Mouse (Mus musculus) adrenal gland, postnatal 4 days (tissue): ENCODE measurements around the gene Rad21l. TPM values are rescaled to one million over a fixed set of nuclear protein-coding genes. Genes with fewer than 3 reads are reported as not detected.
"Not testable (repeated sequence)": the region's sequence is repeated elsewhere in the genome, so short reads cannot be mapped to it uniquely, and the experiment has no call there.

ENCODE experiments used
- DNase-seq, 2 experiments: peaks; one replicate each; pipeline ENCODE4 v3.0.0; 2021 to 2022; ENCODE audit warnings: low spot score in 2 of 2, mixed read lengths in 2 of 2
- total RNA-seq, 2 experiments: library from RNA; stranded (reverse); gene quantifications; 2 replicates each; pipeline ENCODE4 v1.2.3; 2021

Rad21l gene
- total RNA-seq, 2 experiments from 2014 or later = not detected

DNA sequence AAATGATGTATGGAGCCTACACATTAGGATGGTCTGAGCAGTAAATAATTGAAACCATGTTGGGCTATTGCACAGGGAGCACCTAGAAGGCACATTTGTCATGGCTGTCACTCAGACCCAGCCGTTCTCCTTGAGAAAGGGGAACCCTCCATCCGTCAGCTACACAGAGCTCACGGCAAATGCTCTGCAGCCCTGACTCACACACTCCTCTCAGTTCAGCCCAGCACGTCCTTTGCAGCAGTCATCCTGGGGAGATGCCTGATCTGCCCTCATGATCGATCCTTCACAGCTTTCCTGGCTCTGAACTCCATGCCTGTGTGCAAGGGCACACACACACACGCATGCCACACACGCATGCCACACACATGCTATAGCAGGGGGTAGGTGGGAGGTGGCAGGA is 39.0 kb downstream of the Rad21l start:
- DNase-seq = no peak

DNA sequence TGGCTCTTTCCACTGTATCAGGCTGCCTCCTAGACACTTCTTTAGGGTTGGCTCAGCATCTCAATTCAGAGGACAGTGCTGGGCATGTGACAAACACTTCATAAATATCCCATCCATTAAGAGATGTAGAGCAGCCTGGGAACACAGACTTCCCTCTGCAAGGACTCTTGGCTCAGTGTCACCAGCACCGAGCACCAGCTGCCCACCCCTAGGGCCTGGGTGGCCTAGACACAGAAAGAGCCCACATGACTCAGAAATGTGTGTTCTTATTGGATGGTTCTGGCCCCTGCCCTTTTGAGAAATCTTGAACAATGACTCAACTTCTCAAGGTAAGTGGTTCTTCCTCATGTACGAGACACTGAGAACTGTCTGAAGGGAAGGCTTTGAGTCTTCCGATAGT is 40.3 kb downstream of the Rad21l start:
- DNase-seq = no peak

DNA sequence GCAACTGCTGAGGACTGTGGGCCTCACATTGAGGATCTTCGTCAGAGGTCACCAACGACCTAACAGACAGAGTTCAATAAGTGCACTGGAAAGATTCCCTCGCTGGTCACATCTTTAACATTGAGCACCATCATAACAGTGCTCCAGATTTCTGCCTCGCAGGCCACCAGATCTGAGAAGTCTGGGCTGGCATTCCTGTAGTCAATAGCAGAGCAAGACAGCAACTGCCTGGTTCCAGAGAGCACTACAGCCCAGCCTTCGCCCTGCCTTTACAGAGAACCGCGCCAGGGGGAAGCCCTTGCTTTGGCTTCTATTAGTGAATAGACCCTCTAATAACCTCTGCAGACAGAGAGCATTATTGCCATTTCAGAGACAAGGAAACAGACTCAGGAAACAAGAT is 42.0 kb downstream of the Rad21l start:
- no peak for DNase-seq

DNA sequence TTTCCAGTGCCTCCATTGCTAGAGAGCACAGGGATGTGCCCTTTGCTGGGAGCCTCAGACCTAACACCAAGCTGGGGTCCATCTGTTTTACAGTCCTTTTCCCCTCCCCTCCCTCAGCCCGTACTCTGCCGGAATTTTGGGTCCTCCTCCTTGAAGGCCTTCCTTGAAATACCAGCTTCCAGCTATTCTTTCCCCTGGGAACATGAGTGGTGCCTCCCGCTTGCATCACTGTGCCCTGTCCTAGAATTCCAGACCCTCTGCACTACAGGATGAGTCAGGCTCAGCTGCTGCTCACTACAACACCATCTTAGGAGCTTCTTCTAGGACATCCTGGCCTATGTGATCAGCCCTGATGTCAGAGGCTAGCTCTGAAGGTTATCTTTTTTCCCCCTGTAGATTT is 44.6 kb downstream of the Rad21l start:
- DNase-seq = no peak

DNA sequence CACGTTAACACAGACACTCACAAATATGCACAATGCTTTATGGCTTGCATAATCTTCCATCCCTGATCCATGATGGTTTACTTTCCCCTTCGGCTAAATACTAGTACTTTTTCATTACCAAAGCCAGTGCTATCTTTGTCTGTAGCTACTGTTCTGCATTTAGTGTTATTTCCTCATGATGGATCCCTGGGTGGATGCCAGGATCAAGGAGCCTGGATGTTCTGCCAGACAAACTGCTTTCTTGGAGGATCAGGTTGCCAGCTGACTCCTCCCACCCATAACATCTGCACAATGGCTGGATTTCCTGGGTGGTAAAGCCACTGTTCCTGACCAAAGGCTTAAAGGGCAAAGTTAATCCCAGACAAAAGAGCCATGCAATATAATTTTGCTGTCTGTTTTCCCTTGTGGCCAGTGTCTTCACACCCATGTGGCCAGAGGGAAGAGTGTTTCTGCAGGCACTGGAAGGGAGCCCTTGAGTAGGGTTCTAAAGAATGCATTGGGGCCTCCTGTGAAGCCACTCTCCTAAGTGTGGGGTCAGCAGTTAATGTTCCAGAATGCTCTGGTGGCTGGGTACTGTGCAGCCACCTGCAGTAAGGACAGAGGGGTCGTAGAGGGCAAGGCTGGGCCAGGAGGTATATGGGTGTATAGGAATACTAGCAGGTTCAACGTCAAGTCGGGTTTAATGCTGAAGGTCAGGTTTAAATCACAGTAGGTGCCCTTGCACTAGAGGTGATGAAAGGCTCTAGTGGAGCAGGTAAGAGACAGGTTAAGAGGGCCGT is 51.6 kb downstream of the Rad21l start:
- no peak for DNase-seq

DNA sequence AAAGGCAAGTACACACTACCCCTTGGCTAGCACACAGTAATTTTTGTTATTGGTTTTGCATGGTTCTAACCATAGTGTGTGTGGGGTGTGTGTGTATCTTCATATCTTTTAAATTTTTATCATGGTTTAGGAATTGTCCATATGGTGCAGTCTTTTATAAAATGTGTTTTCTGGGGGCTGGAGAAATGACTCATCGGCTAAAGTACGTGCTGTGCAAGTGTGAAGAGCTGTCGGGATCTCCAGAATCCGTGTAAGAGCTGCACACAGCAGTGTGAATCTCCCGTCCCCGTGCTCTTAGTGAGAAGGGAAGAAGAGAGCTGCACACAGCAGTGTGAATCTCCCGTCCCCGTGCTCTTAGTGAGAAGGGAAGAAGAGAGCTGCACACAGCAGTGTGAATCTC is 52.6 kb downstream of the Rad21l start:
- not testable (repeated sequence) for DNase-seq

DNA sequence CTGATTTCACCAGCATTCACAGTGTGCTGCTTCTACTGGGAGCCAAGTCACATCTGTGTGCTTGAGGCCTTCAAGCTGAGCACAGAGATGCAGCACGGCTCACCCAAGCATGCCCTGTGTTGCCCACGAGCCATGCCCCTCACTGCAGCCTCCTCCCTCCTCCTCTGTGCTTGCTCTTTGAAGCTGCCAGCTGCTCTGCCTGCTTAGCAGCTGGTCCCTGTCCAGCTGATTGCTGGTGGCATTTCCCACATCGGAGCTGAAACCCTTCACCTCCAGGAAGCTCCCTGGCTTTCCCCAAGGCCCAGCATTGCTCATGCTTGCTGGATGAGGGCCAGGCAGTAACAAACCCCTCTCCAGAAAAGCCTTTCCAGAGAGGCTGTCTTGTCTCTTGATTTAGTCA is 58.4 kb downstream of the Rad21l start:
- DNase-seq = no peak

DNA sequence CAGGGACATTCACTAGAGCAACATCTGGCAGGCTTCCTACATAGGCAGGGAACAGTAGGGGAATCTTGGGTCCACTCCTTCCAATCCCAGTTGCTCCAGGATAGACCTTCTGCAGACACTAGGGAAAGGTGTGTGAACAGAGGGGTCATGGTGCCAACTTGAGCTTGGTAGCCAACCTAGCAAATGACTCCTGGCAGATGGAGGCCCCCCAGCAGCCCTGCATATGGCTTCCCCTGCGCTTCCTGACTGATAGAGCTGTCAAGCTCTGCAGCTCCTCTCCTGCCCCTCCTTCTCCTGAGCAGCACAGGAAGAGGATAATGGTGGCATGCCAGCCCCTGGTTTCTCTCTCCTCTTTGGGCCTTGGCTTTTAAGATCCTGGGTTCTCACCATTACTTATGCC is 59.9 kb downstream of the Rad21l start:
- DNase-seq = no peak

DNA sequence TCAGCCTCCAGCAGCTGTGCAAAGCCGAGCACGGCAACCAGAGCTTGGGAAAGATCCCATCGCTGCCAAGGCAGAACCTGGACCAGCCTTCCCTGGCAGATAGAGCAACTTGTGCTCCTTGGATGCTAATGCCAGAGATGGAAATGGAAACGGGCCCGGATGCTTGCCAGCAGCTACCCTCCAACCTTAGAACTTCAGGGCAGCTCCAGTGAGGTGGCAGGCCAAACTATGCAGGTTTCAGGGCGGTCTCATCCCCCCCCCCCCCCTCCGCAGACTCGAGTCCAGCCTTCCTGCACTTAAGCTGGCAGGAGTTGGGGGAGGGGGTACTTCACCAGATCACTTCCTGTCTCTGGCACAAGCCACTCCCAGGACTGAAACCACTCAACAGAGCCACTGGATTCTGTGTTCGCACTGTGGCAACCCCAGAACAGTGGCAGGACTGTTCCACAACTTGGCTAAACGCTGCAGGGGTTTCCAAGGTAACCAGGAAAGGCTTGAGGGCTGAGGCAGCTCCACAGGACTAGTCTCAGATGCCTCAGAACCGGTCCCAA is 62.8 kb downstream of the Rad21l start:
- no peak for DNase-seq

DNA sequence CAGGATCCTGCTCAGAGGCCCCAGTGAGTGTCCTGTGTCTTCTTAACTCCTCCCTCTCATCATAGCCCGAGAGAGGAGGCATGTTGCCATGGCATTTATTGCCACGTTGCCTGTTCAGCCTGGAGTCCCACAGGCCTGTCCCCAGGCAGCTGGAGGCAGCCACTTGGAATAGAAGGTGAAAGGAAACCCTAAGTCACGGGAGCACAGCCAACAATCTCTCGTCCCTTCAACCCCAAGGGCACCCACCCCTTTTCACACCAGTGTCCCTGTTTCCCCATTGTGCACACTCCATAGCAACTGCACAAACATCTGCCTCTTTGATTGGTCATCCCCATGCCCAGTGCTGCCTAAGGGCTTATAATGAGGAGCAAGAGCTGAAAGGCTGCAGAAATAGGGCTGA is 64.7 kb downstream of the Rad21l start:
- DNase-seq = no peak

DNA sequence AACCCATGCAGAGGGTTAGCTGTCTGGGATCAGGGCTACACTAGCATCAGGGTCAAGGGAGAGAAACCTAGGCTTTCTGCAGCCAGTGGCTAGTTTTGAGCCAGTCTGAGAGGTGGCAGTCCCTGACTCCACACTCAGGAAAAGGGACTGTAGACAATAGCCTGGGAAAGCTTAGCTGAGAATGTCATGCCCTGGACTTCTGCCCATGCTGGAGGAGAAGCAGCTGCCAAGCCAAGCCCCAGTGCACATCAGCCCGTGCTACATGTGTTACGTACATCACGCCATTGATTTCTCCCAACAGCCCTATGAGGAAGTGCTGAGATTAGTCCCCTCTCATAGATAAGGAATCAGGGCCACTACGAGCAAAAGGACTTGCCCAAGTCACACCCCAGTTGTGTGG is 66.2 kb downstream of the Rad21l start:
- DNase-seq = no peak

DNA sequence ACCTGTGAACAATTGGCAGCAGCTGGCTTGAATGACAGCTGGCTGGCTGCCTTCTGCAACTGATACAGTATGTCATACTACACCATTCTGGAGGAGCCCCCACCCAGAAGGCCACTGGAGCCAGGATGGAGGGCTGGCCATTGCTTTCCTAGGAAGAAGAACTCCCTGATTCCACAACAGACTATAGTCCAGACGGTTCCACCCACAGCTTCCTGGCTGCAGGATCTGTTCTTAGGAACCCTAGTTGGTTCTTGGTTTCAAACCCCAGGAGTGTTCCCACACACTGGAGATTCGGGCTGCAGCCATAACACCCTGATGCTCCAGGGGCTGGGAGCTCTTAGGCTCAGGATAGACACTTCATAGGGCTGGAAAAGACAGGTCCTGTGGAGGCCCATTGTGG is 70.3 kb downstream of the Rad21l start:
- no peak for DNase-seq

Other genes starting within 250 kb of the Rad21l start
- gene 4921509C19Rik, start 192.4 kb downstream of the Rad21l start, total RNA-seq = not detected
- gene Nsfl1c, start 174.4 kb downstream of the Rad21l start, total RNA-seq = 100 to 1,000 TPM; 147 to 154 TPM
- gene Fkbp1a, start 126.0 kb downstream of the Rad21l start, total RNA-seq = 100 to 1,000 TPM; 265 to 282 TPM
- 1 to 10 TPM; 1.9 to 2.5 TPM for gene Sdcbp2, start 95.9 kb downstream of the Rad21l start, total RNA-seq
- gene Snph, start 35.9 kb downstream of the Rad21l start, total RNA-seq = 1 to 10 TPM; 9.1 to 9.6 TPM
- gene Tmem74b, start 33.5 kb upstream of the Rad21l start, total RNA-seq = 1 to 10 TPM; 1.6 TPM
- 10 to 100 TPM; 51.8 to 51.9 TPM for gene Psmf1, start 75.7 kb upstream of the Rad21l start, total RNA-seq
- gene Rspo4, start 174.4 kb upstream of the Rad21l start, total RNA-seq = under 1 TPM; 0.20 to 0.39 TPM
- gene Angpt4, start 242.7 kb upstream of the Rad21l start, total RNA-seq = under 1 TPM; 0.48 to 0.62 TPM